Mouse (Mus musculus): ENCODE data around the gene Stmn1.

DNA sequence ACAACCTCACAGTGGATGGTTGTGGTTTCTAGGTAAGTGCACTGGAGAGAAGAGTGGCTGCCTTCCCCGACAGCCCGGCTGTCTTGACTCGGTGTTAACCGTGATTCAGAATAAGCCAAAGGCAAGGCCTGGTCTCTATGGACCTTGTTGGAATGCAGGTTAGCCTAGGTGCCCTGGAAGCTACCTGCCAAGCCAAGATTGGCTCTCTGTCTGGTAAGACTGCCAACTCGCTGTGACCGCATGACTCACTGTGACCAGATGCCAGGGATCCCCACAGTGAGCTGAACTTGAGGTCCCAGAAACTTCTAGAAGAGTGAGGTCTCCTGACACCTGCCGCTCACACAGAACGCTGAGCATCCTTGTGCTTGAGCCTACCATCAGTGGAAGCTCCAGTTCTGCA is 8.8 kb downstream of the Stmn1 start:
- TF ChIP-seq CTCF (IDR thresholded peaks at IDR 0.05; ENCODE audit: borderline replicate concordance, insufficient read depth, low read length) (no peak), POLR2A (IDR thresholded peaks at IDR 0.05; ENCODE audit: low read depth, low read length) (no peak)
